Mouse (Mus musculus): ENCODE results near the gene Espnl. TPM values are rescaled to one million over a fixed set of nuclear protein-coding genes. Genes with fewer than 3 reads are reported as not detected.

Espnl gene
- 0.10 and 0.14 TPM in 2 replicates for polyA plus RNA-seq (2021; fragmentation: Nextera tagmentation)
- long read RNA-seq, experiment 1, partial matches to known transcripts, result 0 of 1 reads
- long read RNA-seq, experiment 1, other reads (novel, unspliced or antisense), result 1 of 1 reads
- long read RNA-seq, experiment 2, result 0 reads

DNA sequence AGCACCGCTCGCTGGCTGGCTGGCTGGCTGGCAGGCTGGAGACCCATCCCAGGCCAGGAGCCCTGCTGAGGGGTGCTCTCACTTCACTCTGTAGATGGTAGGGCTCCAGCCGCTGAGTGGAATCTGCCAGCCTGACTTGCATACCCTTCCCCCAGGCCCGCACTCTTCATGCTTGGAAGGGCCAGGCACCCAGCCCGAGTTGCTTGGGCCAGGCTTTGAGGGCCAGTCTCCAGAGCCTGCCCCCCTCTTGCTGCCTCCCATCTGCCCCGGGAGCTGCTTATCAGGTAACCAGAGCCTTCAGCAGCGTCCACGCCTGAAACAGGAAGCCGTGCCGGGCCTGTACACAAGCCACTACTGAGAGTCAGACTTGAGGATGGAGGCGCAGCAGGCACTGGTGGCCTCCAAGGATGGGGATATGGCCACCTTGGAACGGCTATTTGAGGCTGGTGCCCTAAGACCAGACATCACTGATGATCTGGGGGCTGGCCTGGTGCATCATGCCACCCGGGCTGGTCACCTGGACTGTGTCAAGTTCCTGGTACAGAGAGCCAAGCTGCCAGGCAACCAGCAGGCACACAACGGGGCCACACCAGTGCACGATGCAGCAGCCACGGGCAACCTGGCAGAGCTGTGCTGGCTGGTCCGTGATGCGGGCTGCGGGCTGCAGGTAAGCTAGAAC is at the start of gene Espnl:
Gene Espnl (plus strand): TSS at position 316 of the 679 bp plus-strand sequence.

DNA sequence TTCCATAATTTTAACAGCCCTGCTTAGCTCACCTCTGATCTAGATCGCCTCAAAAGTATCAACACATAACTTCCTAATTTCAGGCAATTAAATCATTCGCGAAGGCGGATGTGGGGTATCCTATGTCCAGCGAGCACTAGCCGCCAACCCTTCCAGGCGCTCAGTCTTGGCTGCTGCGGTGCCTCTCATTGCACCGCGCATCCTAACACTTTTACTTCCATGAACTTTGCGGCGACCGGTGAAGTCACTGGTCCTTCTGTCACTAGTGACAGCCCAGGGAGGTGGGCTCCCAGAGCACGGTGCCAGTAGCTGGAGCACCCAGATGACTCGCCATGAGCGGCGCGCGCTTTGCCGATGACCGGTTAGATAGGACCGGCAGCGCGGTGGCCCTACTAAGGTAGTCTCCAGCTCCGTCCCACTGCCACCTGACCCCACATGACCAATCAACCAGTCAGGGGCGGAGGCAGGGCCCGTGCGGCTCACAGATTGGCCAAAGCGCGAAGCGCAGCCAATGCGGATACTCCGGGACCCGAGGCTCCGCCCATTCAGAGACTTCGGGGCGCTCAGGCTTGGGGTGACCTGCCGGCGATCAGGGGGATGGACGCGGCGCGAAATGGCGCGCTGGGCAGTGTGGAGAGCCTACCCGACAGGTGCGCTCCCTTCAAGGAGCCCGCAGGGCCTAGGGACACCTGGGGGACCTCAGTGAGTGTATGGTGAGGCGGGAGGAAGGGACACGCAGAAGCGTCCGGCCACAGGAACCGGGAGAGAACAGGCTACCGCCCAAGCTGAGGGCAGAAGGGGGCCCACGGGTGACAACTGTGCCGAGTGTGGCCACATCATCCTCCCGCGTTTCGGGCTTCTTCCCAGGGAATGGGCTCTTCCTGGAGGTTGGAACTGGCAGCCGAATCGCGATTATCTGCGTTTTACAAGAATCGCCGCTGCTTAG is 23.8 kb upstream of the Espnl start, which contains the start of gene Scly:
Gene Scly (plus strand): TSS at position 540 of the 946 bp plus-strand sequence.

DNA sequence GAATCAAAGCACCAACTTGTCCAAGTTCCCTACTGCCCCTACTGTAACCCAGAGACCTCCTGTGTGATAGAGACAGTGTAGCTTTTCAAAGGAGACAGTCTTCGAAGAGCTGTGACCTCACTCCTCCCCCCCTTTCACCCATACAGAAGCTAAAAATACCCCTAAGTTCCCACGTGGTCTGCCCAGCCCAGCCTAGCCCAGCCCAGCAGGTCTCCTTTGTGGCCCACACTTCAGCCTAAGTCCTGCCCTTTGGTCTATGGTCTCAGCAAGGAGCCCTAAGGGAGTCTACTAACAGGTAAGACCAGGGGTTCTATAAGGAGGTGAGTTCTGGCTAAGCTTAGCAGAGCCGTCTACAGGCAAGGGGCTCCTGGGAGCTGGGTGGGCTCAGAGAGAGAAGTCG is 29.0 kb downstream of the Espnl start, which contains the start of gene Klhl30:
Gene Klhl30 (plus strand): TSS at position 176 of the 400 bp plus-strand sequence.

DNA sequence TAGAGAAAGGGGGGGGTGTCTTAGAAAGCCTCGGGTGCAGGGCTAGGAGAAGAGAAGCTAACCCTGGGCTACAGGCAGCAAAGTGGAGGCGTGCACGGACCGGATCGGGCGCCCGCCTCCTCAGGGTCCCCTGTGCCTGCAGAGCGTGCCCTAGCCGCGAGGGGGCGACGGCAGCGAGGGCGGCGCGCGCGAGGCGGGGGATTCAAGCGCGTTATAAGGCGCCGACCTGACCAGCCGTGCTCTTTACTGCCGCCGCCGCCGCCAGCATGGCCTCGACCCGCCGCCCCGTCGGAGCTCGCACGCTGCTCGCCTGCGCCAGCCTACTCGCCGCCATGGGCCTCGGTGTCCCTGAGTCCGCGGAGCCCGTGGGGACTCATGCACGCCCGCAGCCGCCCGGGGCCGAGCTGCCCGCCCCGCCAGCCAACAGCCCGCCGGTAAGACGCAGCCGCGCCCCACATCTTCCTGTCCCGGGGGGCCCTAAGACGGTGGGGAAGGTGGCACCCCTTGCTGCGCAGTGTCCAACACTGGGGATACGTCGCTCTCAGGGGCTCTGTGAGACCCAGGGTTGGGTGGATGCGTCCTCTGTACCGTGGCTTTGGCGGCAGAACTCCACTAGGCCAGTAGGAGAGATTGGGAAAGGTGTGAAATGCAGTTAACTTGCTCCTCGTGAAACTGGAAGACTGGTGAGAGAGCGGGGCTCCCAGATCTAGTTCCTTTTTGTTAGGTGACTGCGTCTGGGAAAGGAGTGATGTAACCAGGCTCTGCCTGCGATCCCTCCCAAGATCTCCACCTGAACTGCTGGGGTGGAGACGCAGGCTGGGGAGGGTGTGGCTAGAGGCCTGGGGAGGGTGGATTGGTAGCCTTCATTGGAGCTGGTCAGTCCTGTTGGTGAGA is 44.6 kb downstream of the Espnl start, which contains the start of gene Erfe:
Gene Erfe (plus strand): TSS at position 216 of the 894 bp plus-strand sequence.

Other genes with a start within 250 kb of the Espnl start
- not detected in 2 replicates for gene Rbm44, start 177.0 kb upstream of the Espnl start, polyA plus RNA-seq (2021; fragmentation: Nextera tagmentation)
- 114 and 154 TPM in 2 replicates for gene Ramp1, start 142.3 kb upstream of the Espnl start, polyA plus RNA-seq (2021; fragmentation: Nextera tagmentation)
- 56.4 and 66.7 TPM in 2 replicates for gene Ube2f, start 71.8 kb upstream of the Espnl start, polyA plus RNA-seq (2021; fragmentation: Nextera tagmentation)
- gene Scly, start 23.7 kb upstream of the Espnl start, polyA plus RNA-seq (2021; fragmentation: Nextera tagmentation), result 5.4 TPM in 2 replicates
- gene Klhl30, start 28.9 kb downstream of the Espnl start, polyA plus RNA-seq (2021; fragmentation: Nextera tagmentation), result 0.04 TPM in 1 of 2 replicates, not detected in the other
- gene Erfe, start 44.4 kb downstream of the Espnl start, polyA plus RNA-seq (2021; fragmentation: Nextera tagmentation), result 0.25 and 0.38 TPM in 2 replicates
- 58.7 and 65.9 TPM in 2 replicates for gene Ilkap, start 76.7 kb downstream of the Espnl start, polyA plus RNA-seq (2021; fragmentation: Nextera tagmentation)
- gene Hes6, start 92.0 kb downstream of the Espnl start, polyA plus RNA-seq (2021; fragmentation: Nextera tagmentation), result 18.9 and 20.0 TPM in 2 replicates
- 2.8 and 3.2 TPM in 2 replicates for gene Per2, start 137.2 kb downstream of the Espnl start, polyA plus RNA-seq (2021; fragmentation: Nextera tagmentation)
- gene Traf3ip1, start 172.6 kb downstream of the Espnl start, polyA plus RNA-seq (2021; fragmentation: Nextera tagmentation), result 1.9 and 3.0 TPM in 2 replicates
- gene Asb1, start 218.5 kb downstream of the Espnl start, polyA plus RNA-seq (2021; fragmentation: Nextera tagmentation), result 6.5 and 7.0 TPM in 2 replicates